In genomic region chr8:81856120-81856519, GRCm38 (mm10) we compare ENCODE assay signal across 19 mouse cellular contexts.
A peak's percentile ranks its signal among the peaks of the same experiment; 100 is the strongest.
DNase-seq lines count a peak whose midpoint lies in the region; ATAC-seq and TF ChIP-seq lines count a peak whose summit lies in the region.
"Had no signal": no experiment of that assay in that cellular context is flagged by ENCODE, and none has a peak within 500 bp of the region (broad histone marks: within the 10 kb centered on the region; RNA-seq: fewer than 3 reads in every experiment).

No protein-coding gene starts in this region.

- H3K9me3 ChIP-seq in CH12.LX (replicated peaks; ENCODE audit: low read length) = no peaks in the 10 kb centered on the region
- no peaks in the 10 kb centered on the region for H3K9me3 ChIP-seq in heart, embryonic 16.5 days (replicated peaks; ENCODE audit: control insufficient read depth, low read length)
- H3K9me3 ChIP-seq: embryonic facial prominence, embryonic 12.5 days had no signal

- no peak overlapping the region for H3K4me3 ChIP-seq in CH12.LX (replicated peaks in 1 of 3; ENCODE audit: low read depth in 2 of 3, low read length in 2 of 3, poor library complexity in 1 of 3)
- peak overlapping the region; percentile 50 for H3K4me3 ChIP-seq in heart, embryonic 16.5 days (ENCODE audit: low read length)
- no peak overlapping the region for H3K4me3 ChIP-seq in left cerebral cortex, adult 2 months
- H3K4me3 ChIP-seq: embryonic facial prominence, embryonic 12.5 days; erythroblast, embryonic 14.5 days had no signal

- peak; percentile 73 for DNase-seq in heart, adult 11 months
- no peak for DNase-seq in heart, postnatal 14 days
- no peak for DNase-seq in CH12.LX (ENCODE audit: extremely low read depth)
- peak; percentile 14 to 24 for DNase-seq in heart, adult 9 months (ENCODE audit: low spot score in 2 of 2)
- no peak for DNase-seq in left cerebral cortex, adult 2 months (ENCODE audit: extremely low spot score in 1 of 2, low spot score in 2 of 2)
- DNase-seq in spleen, adult 18-20 months = no peak
- DNase-seq: adrenal gland, adult 8-10 months; cerebellum, postnatal 10 days; gastrocnemius, postnatal 10 days; kidney, adult 18-20 months; lung, adult 2 months; lung, postnatal 36 days; right cerebral cortex, postnatal 25 days had no signal

- 29% methylated on average over 4 of the region's 4 CpGs for WGBS in heart, embryonic 16.5 days

- H3K27ac ChIP-seq in CH12.LX (ENCODE audit: insufficient read depth, low read depth) = no peak overlapping the region
- H3K27ac ChIP-seq in heart, embryonic 16.5 days (ENCODE audit: low read length) = peak overlapping the region; percentile 86
- H3K27ac ChIP-seq in left cerebral cortex, adult 2 months = no peak overlapping the region
- H3K27ac ChIP-seq: embryonic facial prominence, embryonic 12.5 days; hindbrain, postnatal 0 days had no signal

- TF ChIP-seq POLR2A in CH12.LX (IDR thresholded peaks at IDR 0.05; ENCODE audit: low read depth, low read length) = no peak

- peak overlapping the region; percentile 80; the same call in 1 of the 2 replicates for H3K4me2 ChIP-seq in CH12.LX (ENCODE audit: insufficient read depth, low read depth, poor library complexity, severe bottlenecking)
- H3K4me2 ChIP-seq in heart, embryonic 16.5 days (ENCODE audit: low read depth, low read length) = peak overlapping the region; percentile 64
- H3K4me2 ChIP-seq: embryonic facial prominence, embryonic 12.5 days; liver, embryonic 11.5 days had no signal

- TF ChIP-seq EP300 in CH12.LX (IDR thresholded peaks at IDR 0.05; ENCODE audit: low read length) = no peak

- no peaks in the 10 kb centered on the region for H3K36me3 ChIP-seq in CH12.LX (replicated peaks in 1 of 2; ENCODE audit: control insufficient read depth in 1 of 2, insufficient read depth in 1 of 2, low read length in 1 of 2)
- H3K36me3 ChIP-seq in heart, embryonic 16.5 days (ENCODE audit: control insufficient read depth, insufficient read depth) = no peaks in the 10 kb centered on the region
- H3K36me3 ChIP-seq: embryonic facial prominence, embryonic 12.5 days had no signal

- in situ Hi-C loops in CH12.LX (cut with MboI; ENCODE audit: low pct_ligation_motif_present, low pct_unique_long_range_greater_than_20kb, low sequenced_read_pairs) = no loop called here

- TF ChIP-seq RAD21 in CH12.LX (IDR thresholded peaks at IDR 0.05; ENCODE audit: low read depth, low read length) = no peak

- H3K4me1 ChIP-seq in CH12.LX (ENCODE audit: control insufficient read depth in 1 of 2, insufficient read depth in 2 of 2) = peaks cover 6 to 52% of the 10 kb centered on the region in 2 experiments; a peak in 3 of 4 replicates
- H3K4me1 ChIP-seq in heart, embryonic 16.5 days (ENCODE audit: control insufficient read depth, insufficient read depth, low read length) = peaks cover 16% of the 10 kb centered on the region
- H3K4me1 ChIP-seq: embryonic facial prominence, embryonic 12.5 days had no signal

- intact Hi-C loops in heart, postnatal 14 days (cut with DNase I) = no loop called here
- intact Hi-C loops in left cerebral cortex, adult 2 months (cut with DNase I) = no loop called here

- H3K79me2 ChIP-seq in CH12.LX (replicated peaks; ENCODE audit: control insufficient read depth, extremely low read depth, insufficient read depth, poor library complexity, severe bottlenecking) = no peaks in the 10 kb centered on the region

- ATAC-seq in heart, embryonic 16.5 days (replicated peaks; ENCODE audit: extremely low read depth, insufficient read depth, low FRiP score) = no peak
- ATAC-seq: hindbrain, postnatal 0 days; midbrain, embryonic 16.5 days had no signal

- TF ChIP-seq CTCF in CH12.LX (conservative IDR thresholded peaks at IDR 0.05 in 1 of 2, IDR thresholded peaks at IDR 0.05 in 1 of 2; ENCODE audit: low read depth in 2 of 2, low read length in 2 of 2) = no peak
- TF ChIP-seq CTCF in left cerebral cortex, adult 2 months (IDR thresholded peaks at IDR 0.05) = no peak

- no peak overlapping the region for H3K9ac ChIP-seq in CH12.LX (ENCODE audit: insufficient read depth, low read depth)
- H3K9ac ChIP-seq in heart, embryonic 16.5 days (ENCODE audit: low read length) = peak overlapping the region; percentile 68
- H3K9ac ChIP-seq: embryonic facial prominence, embryonic 12.5 days had no signal

- dilution Hi-C loops in CH12.LX (cut with MboI; ENCODE audit: extremely low pct_ligation_motif_present, extremely low pct_unique_long_range_greater_than_20kb, low sequenced_read_pairs) = no loop called here

- no peaks in the 10 kb centered on the region for H3K27me3 ChIP-seq in CH12.LX (replicated peaks)
- H3K27me3 ChIP-seq in heart, embryonic 16.5 days (ENCODE audit: control insufficient read depth, insufficient read depth, low read length) = no peaks in the 10 kb centered on the region
- H3K27me3 ChIP-seq: embryonic facial prominence, embryonic 12.5 days had no signal

TF ChIP-seq in CH12.LX, 34 proteins besides CTCF, POLR2A, EP300 and RAD21:
- TF ChIP-seq KAT2A (IDR thresholded peaks at IDR 0.05; ENCODE audit: insufficient replicate concordance, low read length) (no peak), MEF2A (IDR thresholded peaks at IDR 0.05; ENCODE audit: borderline replicate concordance, low read depth, low read length) (peak; percentile 70; the same call in 1 of the 2 replicates)

Comparison
In these comparisons a context has a peak if more than half of its experiments do, and no peak if none do; other contexts are left out.
1. DNase-seq: peak in heart, adult 11 months (single experiment) and heart, adult 9 months (2 of 2); none in heart, postnatal 14 days (0 of 2), CH12.LX (single experiment), left cerebral cortex, adult 2 months (0 of 2) and spleen, adult 18-20 months (0 of 2).